Mouse (Mus musculus): ENCODE results near the gene H2al1c. TPM values are rescaled to one million over a fixed set of nuclear protein-coding genes. Genes with fewer than 3 reads are reported as not detected.

H2al1c gene
- polyA plus RNA-seq (2021; fragmentation: Nextera tagmentation), result not detected in 2 replicates
- long read RNA-seq, experiment 1, result 0 reads
- long read RNA-seq, experiment 2, result 0 reads

DNA sequence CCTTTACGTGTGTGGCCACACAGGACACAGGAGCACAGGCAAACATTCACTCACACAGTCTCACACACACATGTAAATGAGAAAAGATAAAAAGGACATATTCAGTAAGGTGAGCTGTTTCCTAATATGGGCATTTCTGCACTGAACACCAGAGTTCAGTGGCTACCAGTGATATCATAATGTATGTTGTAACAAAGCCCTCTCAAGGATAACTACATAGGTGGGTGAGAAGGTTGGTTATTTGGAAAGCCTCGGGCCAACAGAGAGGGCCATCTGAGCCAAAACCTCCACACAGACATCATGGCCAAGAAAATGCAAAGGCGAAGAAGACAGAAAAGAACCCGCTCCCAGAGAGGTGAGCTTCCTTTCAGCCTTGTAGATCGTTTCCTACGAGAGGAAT lies at the start of gene H2al1c:
Gene H2al1c (plus strand): TSS at position 301 of the 400 bp plus-strand sequence.

DNA sequence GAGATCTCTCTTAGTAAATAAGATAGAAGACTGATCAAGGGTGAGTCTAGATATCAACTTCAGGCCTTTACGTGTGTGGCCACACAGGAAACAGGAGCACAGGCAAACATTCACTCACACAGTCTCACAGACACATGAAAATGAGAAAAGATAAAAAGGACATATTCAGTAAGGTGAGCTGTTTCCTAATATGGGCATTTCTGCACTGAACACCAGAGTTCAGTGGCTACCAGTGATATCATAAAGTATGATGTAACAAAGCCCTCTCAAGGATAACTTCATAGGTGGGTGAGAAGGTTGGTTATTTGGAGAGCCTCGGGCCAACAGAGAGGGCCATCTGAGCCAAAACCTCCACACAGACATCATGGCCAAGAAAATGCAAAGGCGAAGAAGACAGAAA lies 6.5 kb upstream of the H2al1c start, which contains the start of gene H2al1a:
Gene H2al1a (plus strand): TSS at position 301 of the 400 bp plus-strand sequence.

DNA sequence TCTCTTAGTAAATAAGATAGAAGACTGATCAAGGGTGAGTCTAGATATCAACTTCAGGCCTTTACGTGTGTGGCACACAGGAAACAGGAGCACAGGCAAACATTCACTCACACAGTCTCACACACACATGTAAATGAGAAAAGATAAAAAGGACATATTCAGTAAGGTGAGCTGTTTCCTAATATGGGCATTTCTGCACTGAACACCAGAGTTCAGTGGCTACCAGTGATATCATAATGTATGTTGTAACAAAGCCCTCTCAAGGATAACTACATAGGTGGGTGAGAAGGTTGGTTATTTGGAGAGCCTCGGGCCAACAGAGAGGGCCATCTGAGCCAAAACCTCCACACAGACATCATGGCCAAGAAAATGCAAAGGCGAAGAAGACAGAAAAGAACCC lies 3.3 kb upstream of the H2al1c start, which contains the start of gene H2al1b:
Gene H2al1b (plus strand): TSS at position 301 of the 400 bp plus-strand sequence.

DNA sequence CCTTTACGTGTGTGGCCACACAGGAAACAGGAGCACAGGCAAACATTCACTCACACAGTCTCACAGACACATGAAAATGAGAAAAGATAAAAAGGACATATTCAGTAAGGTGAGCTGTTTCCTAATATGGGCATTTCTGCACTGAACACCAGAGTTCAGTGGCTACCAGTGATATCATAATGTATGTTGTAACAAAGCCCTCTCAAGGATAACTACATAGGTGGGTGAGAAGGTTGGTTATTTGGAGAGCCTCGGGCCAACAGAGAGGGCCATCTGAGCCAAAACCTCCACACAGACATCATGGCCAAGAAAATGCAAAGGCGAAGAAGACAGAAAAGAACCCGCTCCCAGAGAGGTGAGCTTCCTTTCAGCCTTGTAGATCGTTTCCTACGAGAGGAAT lies 3.1 kb downstream of the H2al1c start, which contains the start of gene H2al1d:
Gene H2al1d (plus strand): TSS at position 301 of the 400 bp plus-strand sequence.

DNA sequence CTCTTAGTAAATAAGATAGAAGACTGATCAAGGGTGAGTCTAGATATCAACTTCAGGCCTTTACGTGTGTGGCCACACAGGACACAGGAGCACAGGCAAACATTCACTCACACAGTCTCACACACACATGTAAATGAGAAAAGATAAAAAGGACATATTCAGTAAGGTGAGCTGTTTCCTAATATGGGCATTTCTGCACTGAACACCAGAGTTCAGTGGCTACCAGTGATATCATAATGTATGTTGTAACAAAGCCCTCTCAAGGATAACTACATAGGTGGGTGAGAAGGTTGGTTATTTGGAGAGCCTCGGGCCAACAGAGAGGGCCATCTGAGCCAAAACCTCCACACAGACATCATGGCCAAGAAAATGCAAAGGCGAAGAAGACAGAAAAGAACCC lies 6.2 kb downstream of the H2al1c start, which contains the start of gene H2al1e:
Gene H2al1e (plus strand): TSS at position 301 of the 400 bp plus-strand sequence.

DNA sequence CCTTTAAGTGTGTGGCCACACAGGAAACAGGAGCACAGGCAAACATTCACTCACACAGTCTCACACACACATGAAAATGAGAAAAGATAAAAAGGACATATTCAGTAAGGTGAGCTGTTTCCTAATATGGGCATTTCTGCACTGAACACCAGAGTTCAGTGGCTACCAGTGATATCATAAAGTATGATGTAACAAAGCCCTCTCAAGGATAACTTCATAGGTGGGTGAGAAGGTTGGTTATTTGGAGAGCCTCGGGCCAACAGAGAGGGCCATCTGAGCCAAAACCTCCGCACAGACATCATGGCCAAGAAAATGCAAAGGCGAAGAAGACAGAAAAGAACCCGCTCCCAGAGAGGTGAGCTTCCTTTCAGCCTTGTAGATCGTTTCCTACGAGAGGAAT lies 9.4 kb downstream of the H2al1c start, which contains the start of gene H2al1f:
Gene H2al1f (plus strand): TSS at position 301 of the 400 bp plus-strand sequence.

DNA sequence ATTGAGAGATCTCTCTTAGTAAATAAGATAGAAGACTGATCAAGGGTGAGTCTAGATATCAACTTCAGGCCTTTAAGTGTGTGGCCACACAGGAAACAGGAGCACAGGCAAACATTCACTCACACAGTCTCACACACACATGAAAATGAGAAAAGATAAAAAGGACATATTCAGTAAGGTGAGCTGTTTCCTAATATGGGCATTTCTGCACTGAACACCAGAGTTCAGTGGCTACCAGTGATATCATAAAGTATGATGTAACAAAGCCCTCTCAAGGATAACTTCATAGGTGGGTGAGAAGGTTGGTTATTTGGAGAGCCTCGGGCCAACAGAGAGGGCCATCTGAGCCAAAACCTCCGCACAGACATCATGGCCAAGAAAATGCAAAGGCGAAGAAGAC lies 12.5 kb downstream of the H2al1c start, which contains the start of gene H2al1g:
Gene H2al1g (plus strand): TSS at position 301 of the 400 bp plus-strand sequence.

DNA sequence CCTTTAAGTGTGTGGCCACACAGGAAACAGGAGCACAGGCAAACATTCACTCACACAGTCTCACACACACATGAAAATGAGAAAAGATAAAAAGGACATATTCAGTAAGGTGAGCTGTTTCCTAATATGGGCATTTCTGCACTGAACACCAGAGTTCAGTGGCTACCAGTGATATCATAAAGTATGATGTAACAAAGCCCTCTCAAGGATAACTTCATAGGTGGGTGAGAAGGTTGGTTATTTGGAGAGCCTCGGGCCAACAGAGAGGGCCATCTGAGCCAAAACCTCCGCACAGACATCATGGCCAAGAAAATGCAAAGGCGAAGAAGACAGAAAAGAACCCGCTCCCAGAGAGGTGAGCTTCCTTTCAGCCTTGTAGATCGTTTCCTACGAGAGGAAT lies 15.7 kb downstream of the H2al1c start, which contains the start of gene H2al1h:
Gene H2al1h (plus strand): TSS at position 301 of the 400 bp plus-strand sequence.

DNA sequence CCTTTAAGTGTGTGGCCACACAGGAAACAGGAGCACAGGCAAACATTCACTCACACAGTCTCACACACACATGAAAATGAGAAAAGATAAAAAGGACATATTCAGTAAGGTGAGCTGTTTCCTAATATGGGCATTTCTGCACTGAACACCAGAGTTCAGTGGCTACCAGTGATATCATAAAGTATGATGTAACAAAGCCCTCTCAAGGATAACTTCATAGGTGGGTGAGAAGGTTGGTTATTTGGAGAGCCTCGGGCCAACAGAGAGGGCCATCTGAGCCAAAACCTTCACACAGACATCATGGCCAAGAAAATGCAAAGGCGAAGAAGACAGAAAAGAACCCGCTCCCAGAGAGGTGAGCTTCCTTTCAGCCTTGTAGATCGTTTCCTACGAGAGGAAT lies 18.9 kb downstream of the H2al1c start, which contains the start of gene H2al1i:
Gene H2al1i (plus strand): TSS at position 301 of the 400 bp plus-strand sequence.

DNA sequence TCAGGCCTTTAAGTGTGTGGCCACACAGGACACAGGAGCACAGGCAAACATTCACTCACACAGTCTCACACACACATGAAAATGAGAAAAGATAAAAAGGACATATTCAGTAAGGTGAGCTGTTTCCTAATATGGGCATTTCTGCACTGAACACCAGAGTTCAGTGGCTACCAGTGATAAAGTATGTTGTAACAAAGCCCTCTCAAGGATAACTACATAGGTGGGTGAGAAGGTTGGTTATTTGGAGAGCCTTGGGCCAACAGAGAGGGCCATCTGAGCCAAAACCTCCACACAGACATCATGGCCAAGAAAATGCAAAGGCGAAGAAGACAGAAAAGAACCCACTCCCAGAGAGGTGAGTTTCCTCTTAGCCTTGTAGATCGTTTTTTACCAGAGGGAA lies 22.1 kb downstream of the H2al1c start, which contains the start of gene H2al1j:
Gene H2al1j (plus strand): TSS at position 301 of the 400 bp plus-strand sequence.

Other genes starting within 250 kb of the H2al1c start
- not detected in 2 replicates for gene H2al1a, start 6.4 kb upstream of the H2al1c start, polyA plus RNA-seq (2021; fragmentation: Nextera tagmentation)
- gene H2al1b, start 3.2 kb upstream of the H2al1c start, polyA plus RNA-seq (2021; fragmentation: Nextera tagmentation), result not detected in 2 replicates
- gene H2al1d, start 3.2 kb downstream of the H2al1c start, polyA plus RNA-seq (2021; fragmentation: Nextera tagmentation), result not detected in 2 replicates
- not detected in 2 replicates for gene H2al1e, start 6.3 kb downstream of the H2al1c start, polyA plus RNA-seq (2021; fragmentation: Nextera tagmentation)
- not detected in 2 replicates for gene H2al1f, start 9.5 kb downstream of the H2al1c start, polyA plus RNA-seq (2021; fragmentation: Nextera tagmentation)
- gene H2al1g, start 12.6 kb downstream of the H2al1c start, polyA plus RNA-seq (2021; fragmentation: Nextera tagmentation), result not detected in 2 replicates
- not detected in 2 replicates for gene H2al1h, start 15.8 kb downstream of the H2al1c start, polyA plus RNA-seq (2021; fragmentation: Nextera tagmentation)
- gene H2al1i, start 19.0 kb downstream of the H2al1c start, polyA plus RNA-seq (2021; fragmentation: Nextera tagmentation), result not detected in 2 replicates
- gene H2al1j, start 22.2 kb downstream of the H2al1c start, polyA plus RNA-seq (2021; fragmentation: Nextera tagmentation), result not detected in 2 replicates